19 mouse cellular contexts compared by ENCODE assay signal in genomic region chr6:88690211-88690610, GRCm38 (mm10). TPM values are rescaled to one million over a fixed set of nuclear protein-coding genes. Genes with fewer than 3 reads are reported as not detected.
A peak's percentile ranks its signal among the peaks of the same experiment; 100 is the strongest.
DNase-seq lines count a peak whose midpoint lies in the region; ATAC-seq lines count a peak whose summit lies in the region.
"Had no signal": no experiment of that assay in that cellular context is flagged by ENCODE, and none has a peak within 500 bp of the region (broad histone marks: within the 10 kb centered on the region; RNA-seq: fewer than 3 reads in every experiment).

No protein-coding gene starts in this region.

- intact Hi-C loops in gastrocnemius, postnatal 36 days (cut with DNase I) = no loop called here

- H3K9ac ChIP-seq in embryonic facial prominence, embryonic 14.5 days (ENCODE audit: low read depth, low read length) = no peak overlapping the region
- H3K9ac ChIP-seq in liver, embryonic 13.5 days = no peak overlapping the region
- H3K9ac ChIP-seq in liver, embryonic 12.5 days = no peak overlapping the region
- H3K9ac ChIP-seq in stomach, embryonic 15.5 days = no peak overlapping the region
- H3K9ac ChIP-seq: embryonic facial prominence, embryonic 13.5 days; hindbrain, embryonic 13.5 days had no signal

- H3K27me3 ChIP-seq in embryonic facial prominence, embryonic 14.5 days (replicated peaks; ENCODE audit: control insufficient read depth, insufficient read depth, low read length) = no peaks in the 10 kb centered on the region
- H3K27me3 ChIP-seq in embryonic facial prominence, embryonic 10.5 days (replicated peaks; ENCODE audit: low read depth, poor library complexity, severe bottlenecking) = no peaks in the 10 kb centered on the region
- 0 out of 2 replicates have a peak, but pooled peaks cover 2% of the 10 kb centered on the region for H3K27me3 ChIP-seq in liver, embryonic 13.5 days
- H3K27me3 ChIP-seq in liver, embryonic 12.5 days (replicated peaks) = 0 out of 2 replicates have a peak, but pooled peaks cover 16% of the 10 kb centered on the region
- H3K27me3 ChIP-seq in stomach, embryonic 15.5 days (replicated peaks) = no peaks in the 10 kb centered on the region
- H3K27me3 ChIP-seq: embryonic facial prominence, embryonic 13.5 days; hindbrain, embryonic 13.5 days had no signal

- H3K36me3 ChIP-seq in embryonic facial prominence, embryonic 14.5 days (ENCODE audit: control insufficient read depth, insufficient read depth, low read length) = no peaks in the 10 kb centered on the region
- no peaks in the 10 kb centered on the region for H3K36me3 ChIP-seq in embryonic facial prominence, embryonic 10.5 days (replicated peaks)
- no peaks in the 10 kb centered on the region for H3K36me3 ChIP-seq in liver, embryonic 13.5 days
- H3K36me3 ChIP-seq in liver, embryonic 12.5 days = no peaks in the 10 kb centered on the region
- no peaks in the 10 kb centered on the region for H3K36me3 ChIP-seq in stomach, embryonic 15.5 days
- H3K36me3 ChIP-seq: embryonic facial prominence, embryonic 13.5 days; G1E; hindbrain, embryonic 13.5 days had no signal

- no peak overlapping the region for H3K4me3 ChIP-seq in embryonic facial prominence, embryonic 14.5 days (ENCODE audit: low read depth, low read length)
- H3K4me3 ChIP-seq in embryonic facial prominence, embryonic 10.5 days = no peak overlapping the region
- no peak overlapping the region for H3K4me3 ChIP-seq in liver, embryonic 13.5 days (replicated peaks)
- no peak overlapping the region for H3K4me3 ChIP-seq in liver, embryonic 12.5 days
- H3K4me3 ChIP-seq in stomach, embryonic 15.5 days (replicated peaks) = no peak overlapping the region
- H3K4me3 ChIP-seq: embryonic facial prominence, embryonic 13.5 days; hindbrain, embryonic 13.5 days had no signal

- peak; percentile 24 for DNase-seq in embryonic facial prominence, embryonic 14.5 days (ENCODE audit: low spot score)
- no peak for DNase-seq in embryonic facial prominence, embryonic 10.5 days (ENCODE audit: low spot score)
- no peak for DNase-seq in liver, embryonic 13.5 days
- peak; percentile 38 for DNase-seq in adrenal gland, postnatal 14 days
- DNase-seq in layer of hippocampus, postnatal 14 days (ENCODE audit: low spot score in 2 of 2) = no peak
- no peak for DNase-seq in gastrocnemius, postnatal 36 days
- DNase-seq: cerebellum, postnatal 25 days; gastrocnemius, postnatal 25 days; midbrain, embryonic 14.5 days; retina, postnatal 1 day; spleen, adult 18-20 months; thymus, adult 18-20 months had no signal

- no peak; the same call in 1 of the 2 replicates for ATAC-seq in embryonic facial prominence, embryonic 14.5 days (ENCODE audit: low read depth)
- peak; percentile 63 for ATAC-seq in liver, embryonic 13.5 days (ENCODE audit: low read depth)
- no peak for ATAC-seq in liver, embryonic 12.5 days
- peak; percentile 79 for ATAC-seq in stomach, embryonic 15.5 days (ENCODE audit: insufficient read depth, low FRiP score, low read depth)
- ATAC-seq: forebrain, embryonic 14.5 days had no signal

- no peaks in the 10 kb centered on the region for H3K9me3 ChIP-seq in embryonic facial prominence, embryonic 14.5 days (ENCODE audit: control insufficient read depth, low read length)
- no peaks in the 10 kb centered on the region for H3K9me3 ChIP-seq in embryonic facial prominence, embryonic 10.5 days
- H3K9me3 ChIP-seq in liver, embryonic 13.5 days (replicated peaks) = no peaks in the 10 kb centered on the region
- H3K9me3 ChIP-seq in liver, embryonic 12.5 days (replicated peaks) = no peaks in the 10 kb centered on the region
- H3K9me3 ChIP-seq in stomach, embryonic 15.5 days = no peaks in the 10 kb centered on the region
- H3K9me3 ChIP-seq: embryonic facial prominence, embryonic 13.5 days; G1E; hindbrain, embryonic 13.5 days had no signal

- 59% methylated on average over 3 of the region's 3 CpGs for WGBS in embryonic facial prominence, embryonic 14.5 days
- 77% methylated on average over 3 of the region's 3 CpGs for WGBS in embryonic facial prominence, embryonic 10.5 days
- WGBS in liver, embryonic 13.5 days (ENCODE audit: insufficient replicate concordance) = 19% methylated on average over 3 of the region's 3 CpGs
- 20% methylated on average over 3 of the region's 3 CpGs for WGBS in liver, embryonic 12.5 days (ENCODE audit: insufficient replicate concordance)
- WGBS in stomach, embryonic 15.5 days = 19% methylated on average over 3 of the region's 3 CpGs

- no peak overlapping the region for H3K4me2 ChIP-seq in embryonic facial prominence, embryonic 14.5 days (ENCODE audit: low read depth, low read length)
- no peak overlapping the region for H3K4me2 ChIP-seq in liver, embryonic 13.5 days
- no peak overlapping the region for H3K4me2 ChIP-seq in liver, embryonic 12.5 days
- no peak overlapping the region for H3K4me2 ChIP-seq in stomach, embryonic 15.5 days
- H3K4me2 ChIP-seq: embryonic facial prominence, embryonic 13.5 days; hindbrain, embryonic 13.5 days had no signal

- no peaks in the 10 kb centered on the region for H3K4me1 ChIP-seq in embryonic facial prominence, embryonic 14.5 days (ENCODE audit: control insufficient read depth, insufficient read depth, low read length)
- H3K4me1 ChIP-seq in embryonic facial prominence, embryonic 10.5 days = no peaks in the 10 kb centered on the region
- peaks cover 14% of the 10 kb centered on the region; the same call in 1 of the 2 replicates for H3K4me1 ChIP-seq in liver, embryonic 13.5 days (replicated peaks)
- peaks cover 7% of the 10 kb centered on the region; the same call in 1 of the 2 replicates for H3K4me1 ChIP-seq in liver, embryonic 12.5 days
- H3K4me1 ChIP-seq in stomach, embryonic 15.5 days = peaks cover 4% of the 10 kb centered on the region; the same call in 1 of the 2 replicates
- H3K4me1 ChIP-seq: embryonic facial prominence, embryonic 13.5 days; hindbrain, embryonic 13.5 days had no signal

- H3K27ac ChIP-seq in embryonic facial prominence, embryonic 14.5 days (replicated peaks; ENCODE audit: low read depth, low read length) = no peak overlapping the region
- no peak overlapping the region for H3K27ac ChIP-seq in embryonic facial prominence, embryonic 10.5 days (replicated peaks)
- H3K27ac ChIP-seq in liver, embryonic 13.5 days = peak overlapping the region; percentile 15; the same call in 1 of the 2 replicates
- H3K27ac ChIP-seq in liver, embryonic 12.5 days = no peak overlapping the region
- H3K27ac ChIP-seq in stomach, embryonic 15.5 days = peak overlapping the region; percentile 87; the same call in 1 of the 2 replicates
- H3K27ac ChIP-seq: embryonic facial prominence, embryonic 13.5 days; hindbrain, embryonic 13.5 days had no signal

RNA-seq across cellular contexts. Expression of gene Mgll, which starts 34.0 kb away (rescaled TPM):
- polyA plus RNA-seq in embryonic facial prominence, embryonic 14.5 days (2014; fragmentation: Nextera tagmentation; extraction: Ambion mirVana) = 29.1 and 30.4 TPM in 2 replicates
- polyA plus RNA-seq in embryonic facial prominence, embryonic 10.5 days (2016; fragmentation: Nextera tagmentation; extraction: Ambion mirVana) = 6.2 and 6.6 TPM in 2 replicates
- polyA plus RNA-seq in liver, embryonic 13.5 days (2015; fragmentation: Nextera tagmentation; extraction: Ambion mirVana) = 66.8 and 68.8 TPM in 2 replicates
- polyA plus RNA-seq in liver, embryonic 12.5 days (2016; fragmentation: Nextera tagmentation; extraction: Ambion mirVana) = 46.4 and 47.7 TPM in 2 replicates
- 232 and 279 TPM in 2 replicates for total RNA-seq in adrenal gland, postnatal 14 days (2021)
- 109 and 123 TPM in 2 replicates for polyA plus RNA-seq in stomach, embryonic 15.5 days (2015; fragmentation: Nextera tagmentation; extraction: Ambion mirVana)
- total RNA-seq in layer of hippocampus, postnatal 14 days (2021) = 100 to 1,000 TPM; 174 to 186 TPM
- 10 to 100 TPM; 36.6 to 37.6 TPM for total RNA-seq in gastrocnemius, postnatal 36 days (2021)

RNA-seq across cellular contexts. Expression of gene Kbtbd12, which starts 52.5 kb away (rescaled TPM):
- 3.7 TPM in 2 replicates for polyA plus RNA-seq in embryonic facial prominence, embryonic 14.5 days (2014; fragmentation: Nextera tagmentation; extraction: Ambion mirVana)
- 0.24 TPM in 1 of 2 replicates, not detected in the other for polyA plus RNA-seq in embryonic facial prominence, embryonic 10.5 days (2016; fragmentation: Nextera tagmentation; extraction: Ambion mirVana)
- 1.1 and 1.6 TPM in 2 replicates for polyA plus RNA-seq in liver, embryonic 13.5 days (2015; fragmentation: Nextera tagmentation; extraction: Ambion mirVana)
- polyA plus RNA-seq in liver, embryonic 12.5 days (2016; fragmentation: Nextera tagmentation; extraction: Ambion mirVana) = 0.52 and 0.85 TPM in 2 replicates
- 0.52 and 0.86 TPM in 2 replicates for total RNA-seq in adrenal gland, postnatal 14 days (2021)
- polyA plus RNA-seq in stomach, embryonic 15.5 days (2015; fragmentation: Nextera tagmentation; extraction: Ambion mirVana) = 0.49 and 0.64 TPM in 2 replicates
- total RNA-seq in layer of hippocampus, postnatal 14 days (2021) = 1 to 10 TPM in 1 of 2 experiments, under 1 TPM in 1; 0.21 to 1.2 TPM
- total RNA-seq in gastrocnemius, postnatal 36 days (2021) = 10 to 100 TPM; 72.8 to 73.4 TPM
- polyA plus RNA-seq: G1E; neural tube, embryonic 11.5 days had no signal

Comparison
In these comparisons a context has a peak if more than half of its experiments do, and no peak if none do; other contexts are left out.
1. ATAC-seq: peak in liver, embryonic 13.5 days (single experiment) and stomach, embryonic 15.5 days (single experiment); none in embryonic facial prominence, embryonic 14.5 days (single experiment) and liver, embryonic 12.5 days (single experiment).
2. DNase-seq: peak in embryonic facial prominence, embryonic 14.5 days (single experiment) and adrenal gland, postnatal 14 days (single experiment); none in embryonic facial prominence, embryonic 10.5 days (single experiment), liver, embryonic 13.5 days (single experiment), layer of hippocampus, postnatal 14 days (0 of 2) and gastrocnemius, postnatal 36 days (0 of 2).
3. H3K27ac ChIP-seq: peak in liver, embryonic 13.5 days (single experiment) and stomach, embryonic 15.5 days (single experiment); none in embryonic facial prominence, embryonic 14.5 days (single experiment), embryonic facial prominence, embryonic 10.5 days (single experiment) and liver, embryonic 12.5 days (single experiment).